Mouse (Mus musculus) brain, adult 10 weeks (tissue): Measurements from ENCODE around the gene Rab26. TPM values are rescaled to one million over a fixed set of nuclear protein-coding genes. Genes with fewer than 3 reads are reported as not detected.

Experiments used
- polyA plus RNA-seq: library from polyadenylated mRNA; stranded (reverse); fragments of 350-450 nt; fragmentation: Illumina TruSeq; extraction: RNeasy Lipid Tissue Mini Kit (QIAGEN cat#74804); gene quantifications from one replicate; pipeline ENCODE4 v1.2.3, GENCODE M21; 2015; ENCODE audit warnings: low read depth, low replicate concordance

Rab26 gene
- polyA plus RNA-seq, result 59.9 TPM

GRCm38 (mm10) chr17:24534160-24534718 is at the start of gene Rab26:
Gene Rab26, minus strand, starts transcription at chr17:24534210.

DNA sequence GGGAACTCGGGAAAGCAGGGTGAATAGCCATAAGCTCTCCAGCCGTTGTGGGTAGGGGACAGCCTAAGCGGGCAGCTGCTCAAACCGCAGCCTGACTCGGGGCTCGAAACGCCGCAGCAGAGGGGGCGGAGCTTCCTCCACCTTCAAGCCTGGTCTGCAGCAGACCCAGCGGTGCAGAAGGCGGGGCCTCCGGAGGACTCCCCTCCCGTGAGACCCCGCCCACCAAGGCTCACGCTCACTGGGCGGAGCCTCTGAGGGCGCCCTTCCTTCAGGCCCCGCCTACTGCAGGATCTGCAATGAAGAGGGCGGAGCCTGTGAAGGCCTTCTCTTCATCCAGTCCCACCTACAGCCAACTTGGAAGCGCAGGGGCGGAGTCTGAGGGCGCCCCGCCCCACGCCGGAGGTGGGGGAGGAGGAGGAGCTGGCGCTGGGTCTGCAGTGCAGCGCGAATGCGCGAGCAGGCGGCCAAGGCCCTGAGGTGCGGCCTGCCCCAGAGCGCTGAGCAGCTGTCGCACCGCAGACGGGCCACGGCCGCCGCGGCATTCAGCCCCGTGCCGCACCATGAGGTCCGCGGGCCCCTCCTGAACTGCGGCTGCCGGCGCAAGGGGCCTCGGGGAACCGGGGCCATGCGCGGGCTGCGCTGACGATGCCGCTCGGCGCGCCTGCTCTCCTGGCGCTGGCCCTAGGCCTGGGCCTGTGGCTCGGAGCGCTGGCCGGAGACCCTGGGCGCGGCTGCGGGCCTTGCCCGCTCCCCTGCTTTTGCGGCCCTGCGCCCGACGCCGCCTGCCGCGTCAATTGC is 15.8 kb upstream of the Rab26 start, which contains the start of gene Pkd1:
Gene Pkd1, plus strand, starts transcription at position 217 of the 798 bp plus-strand sequence.

GRCm38 (mm10) chr17:24527723-24528559 is 6.1 kb downstream of the Rab26 start, which contains the start of gene Traf7:
Gene Traf7, minus strand, starts transcription at chr17:24527938.

GRCm38 (mm10) chr17:24488186-24488661 is 45.8 kb downstream of the Rab26 start, which contains the start of gene Caskin1:
Gene Caskin1, plus strand, starts transcription at chr17:24488601.

DNA sequence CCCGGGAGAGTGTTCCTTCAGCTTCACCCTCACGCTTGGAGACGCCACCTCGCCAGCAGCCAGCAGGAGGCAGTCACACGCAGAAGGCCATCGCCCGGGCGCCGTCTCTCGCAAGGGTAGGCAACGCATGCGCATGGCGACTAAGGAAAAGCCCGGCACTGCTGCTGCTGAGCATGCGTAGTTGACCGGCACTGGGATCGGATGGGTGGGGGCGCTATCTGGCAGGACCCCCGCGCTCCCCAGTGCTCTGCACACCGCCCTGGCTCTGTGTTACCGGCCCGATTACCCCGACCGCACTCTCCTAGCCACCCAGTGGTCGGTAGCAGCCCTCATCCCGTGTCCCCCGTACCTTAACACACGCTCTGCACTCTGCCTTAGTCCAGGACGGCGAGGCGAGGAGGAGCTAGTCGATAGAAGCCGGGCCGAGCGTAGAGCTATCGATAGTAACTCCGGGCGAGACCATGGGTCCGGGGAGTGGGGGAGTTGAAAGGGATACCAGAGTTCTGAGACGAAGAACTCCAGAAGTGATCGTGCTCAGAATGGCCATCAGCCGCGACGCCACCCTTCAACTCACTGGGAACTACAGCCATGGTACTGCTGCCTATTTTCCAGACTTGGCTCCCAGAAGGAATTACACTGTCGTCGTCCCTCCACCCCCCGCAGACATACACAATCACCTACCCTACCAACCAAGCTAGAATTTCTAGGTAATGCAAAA is 55.2 kb downstream of the Rab26 start, which contains the start of gene Mlst8:
Gene Mlst8, minus strand, starts transcription at position 416 of the 718 bp plus-strand sequence.

Other genes starting within 250 kb of the Rab26 start
- 0.21 TPM for gene Abca17, start 183.1 kb downstream of the Rab26 start, polyA plus RNA-seq
- gene Abca3, start 182.3 kb downstream of the Rab26 start, polyA plus RNA-seq, result 38.3 TPM
- 157 TPM for gene Rnps1, start 119.6 kb downstream of the Rab26 start, polyA plus RNA-seq
- 37.9 TPM for gene Eci1, start 107.6 kb downstream of the Rab26 start, polyA plus RNA-seq
- 8.0 TPM for gene Dnase1l2, start 91.1 kb downstream of the Rab26 start, polyA plus RNA-seq
- 26.5 TPM for gene E4f1, start 63.9 kb downstream of the Rab26 start, polyA plus RNA-seq
- 68.9 TPM for gene Pgp, start 63.8 kb downstream of the Rab26 start, polyA plus RNA-seq
- 1.0 TPM for gene Bricd5, start 60.3 kb downstream of the Rab26 start, polyA plus RNA-seq
- gene Mlst8, start 55.1 kb downstream of the Rab26 start, polyA plus RNA-seq, result 41.6 TPM
- 78.2 TPM for gene Caskin1, start 45.6 kb downstream of the Rab26 start, polyA plus RNA-seq
- gene Traf7, start 6.3 kb downstream of the Rab26 start, polyA plus RNA-seq, result 80.2 TPM
- gene Pkd1, start 15.6 kb upstream of the Rab26 start, polyA plus RNA-seq, result 45.2 TPM
- 97.7 TPM for gene Tsc2, start 98.4 kb upstream of the Rab26 start, polyA plus RNA-seq
- gene Nthl1, start 98.5 kb upstream of the Rab26 start, polyA plus RNA-seq, result 9.6 TPM
- 49.3 TPM for gene Slc9a3r2, start 116.1 kb upstream of the Rab26 start, polyA plus RNA-seq
- not detected for gene Npw, start 124.2 kb upstream of the Rab26 start, polyA plus RNA-seq
- gene Zfp598, start 135.5 kb upstream of the Rab26 start, polyA plus RNA-seq, result 31.2 TPM
- gene Syngr3, start 155.7 kb upstream of the Rab26 start, polyA plus RNA-seq, result 193 TPM
- gene Gfer, start 161.9 kb upstream of the Rab26 start, polyA plus RNA-seq, result 22.1 TPM
- 3.3 TPM for gene Noxo1, start 162.0 kb upstream of the Rab26 start, polyA plus RNA-seq
- gene Tbl3, start 173.4 kb upstream of the Rab26 start, polyA plus RNA-seq, result 28.6 TPM
- not detected for gene Rnf151, start 183.9 kb upstream of the Rab26 start, polyA plus RNA-seq
- 796 TPM for gene Rps2, start 183.9 kb upstream of the Rab26 start, polyA plus RNA-seq
- gene Ndufb10, start 190.3 kb upstream of the Rab26 start, polyA plus RNA-seq, result 517 TPM
- gene Rpl3l, start 193.6 kb upstream of the Rab26 start, polyA plus RNA-seq, result 1.1 TPM
- 54.9 TPM for gene Msrb1, start 202.4 kb upstream of the Rab26 start, polyA plus RNA-seq
- not detected for gene Hs3st6, start 218.8 kb upstream of the Rab26 start, polyA plus RNA-seq